Mouse (Mus musculus) cerebellum, adult 2 months (tissue): ENCODE data around the gene Castor2.

Source experiments
- CTCF ChIP-seq: fragments of 200-500 bp; IDR thresholded peaks from 2 replicates; pipeline ENCODE4 v1.5.1; 2011; ENCODE audit warnings: low read depth, mild to moderate bottlenecking, control low read depth, low read length, moderate library complexity, borderline replicate concordance; ENCODE audit not compliant: insufficient read depth
- POLR2A ChIP-seq: fragments of 200-500 bp; IDR thresholded peaks from 2 replicates; pipeline ENCODE4 v1.6.1; 2011; ENCODE audit warnings: low read length, control low read depth, borderline replicate concordance; ENCODE audit not compliant: insufficient read depth

DNA sequence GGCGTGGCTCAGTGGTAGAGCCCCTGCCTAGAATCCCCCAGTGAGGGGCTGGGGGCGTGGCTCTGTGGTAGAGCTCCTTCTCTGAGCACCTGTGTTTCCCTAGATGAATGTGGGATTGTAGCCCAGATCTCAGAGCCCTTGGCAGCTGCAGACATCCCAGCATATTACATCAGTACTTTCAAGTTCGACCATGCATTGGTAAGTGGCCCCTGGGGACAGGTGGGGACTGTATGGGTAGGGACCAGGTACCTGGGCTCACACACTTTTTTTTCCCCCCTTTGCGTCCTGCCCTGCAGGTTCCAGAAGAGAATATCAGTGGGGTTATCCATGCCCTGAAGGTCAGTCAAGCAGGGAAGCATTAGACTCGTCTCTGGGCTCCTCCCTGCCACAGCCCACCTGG lies 38.4 kb downstream of the Castor2 start:
- no peak for TF ChIP-seq POLR2A
- TF ChIP-seq CTCF: no peak
